Mouse (Mus musculus): ENCODE results near the gene Ccnd3. TPM values are rescaled to one million over a fixed set of nuclear protein-coding genes. Genes with fewer than 3 reads are reported as not detected.

The Ccnd3 gene
- polyA plus RNA-seq, 1 experiment from 2014 or later = 60.6 TPM

- no peak overlapping the region for H3K27ac ChIP-seq (ENCODE audit: low read depth, low read length)
- WGBS = 88% methylated on average over 13 of the region's 13 CpGs
- no peak for DNase-seq (ENCODE audit: low spot score)
Observed at GRCm38 (mm10) chr17:47600601-47601388, 95.9 kb downstream of the Ccnd3 start.

GRCm38 (mm10) chr17:47601389-47601755, 96.5 kb downstream of the Ccnd3 start:
- Histone ChIP-seq H3K9me3 (replicated peaks; ENCODE audit: control insufficient read depth, low read length) (no peaks in the 10 kb centered on the region), H3K4me3 (ENCODE audit: low read depth, low read length) (no peak overlapping the region), H3K4me1 (ENCODE audit: control insufficient read depth, insufficient read depth, low read length) (peaks cover 1% of the 10 kb centered on the region), H3K9ac (ENCODE audit: low read length) (no peak overlapping the region), H3K36me3 (ENCODE audit: control insufficient read depth, insufficient read depth, low read length) (peaks cover 70% of the 10 kb centered on the region), H3K27me3 (replicated peaks; ENCODE audit: control insufficient read depth, insufficient read depth, low read length) (no peaks in the 10 kb centered on the region), H3K27ac (ENCODE audit: low read depth, low read length) (no peak overlapping the region), H3K4me2 (ENCODE audit: low read length) (no peak overlapping the region)
- WGBS = 90% methylated on average over 10 of the region's 10 CpGs
- DNase-seq (ENCODE audit: low spot score) (no peak), ATAC-seq (no peak)

More at GRCm38 (mm10) chr17:47600601-47601388, 95.9 kb downstream of the Ccnd3 start:
- no peak for ATAC-seq
- Histone ChIP-seq H3K4me3 (ENCODE audit: low read depth, low read length) (no peak overlapping the region), H3K36me3 (ENCODE audit: control insufficient read depth, insufficient read depth, low read length) (peaks cover 68% of the 10 kb centered on the region), H3K4me1 (ENCODE audit: control insufficient read depth, insufficient read depth, low read length) (peaks cover 6% of the 10 kb centered on the region), H3K27me3 (replicated peaks; ENCODE audit: control insufficient read depth, insufficient read depth, low read length) (no peaks in the 10 kb centered on the region), H3K4me2 (ENCODE audit: low read length) (no peak overlapping the region), H3K9me3 (replicated peaks; ENCODE audit: control insufficient read depth, low read length) (no peaks in the 10 kb centered on the region), H3K9ac (ENCODE audit: low read length) (no peak overlapping the region)

GRCm38 (mm10) chr17:47602289-47602688, 97.4 kb downstream of the Ccnd3 start:
- H3K36me3 ChIP-seq (ENCODE audit: control insufficient read depth, insufficient read depth, low read length) = peaks cover 79% of the 10 kb centered on the region

GRCm38 (mm10) chr17:47606220-47606619, 101.4 kb downstream of the Ccnd3 start:
- H3K27ac ChIP-seq (ENCODE audit: low read depth, low read length) = no peak overlapping the region
- no peak overlapping the region for H3K4me2 ChIP-seq (ENCODE audit: low read length)
- no peak for DNase-seq (ENCODE audit: low spot score)
- H3K4me1 ChIP-seq (ENCODE audit: control insufficient read depth, insufficient read depth, low read length) = peaks cover 4% of the 10 kb centered on the region; the same call in 1 of the 2 replicates
- peaks cover 64% of the 10 kb centered on the region for H3K36me3 ChIP-seq (ENCODE audit: control insufficient read depth, insufficient read depth, low read length)
- no peaks in the 10 kb centered on the region for H3K9me3 ChIP-seq (replicated peaks; ENCODE audit: control insufficient read depth, low read length)
- no peak overlapping the region for H3K9ac ChIP-seq (ENCODE audit: low read length)
- no peak for ATAC-seq
- H3K4me3 ChIP-seq (ENCODE audit: low read depth, low read length) = no peak overlapping the region
- H3K27me3 ChIP-seq (replicated peaks; ENCODE audit: control insufficient read depth, insufficient read depth, low read length) = no peaks in the 10 kb centered on the region
- WGBS = 75% methylated on average over 5 of the region's 5 CpGs

More at GRCm38 (mm10) chr17:47602289-47602688, 97.4 kb downstream of the Ccnd3 start:
- H3K4me1 ChIP-seq (ENCODE audit: control insufficient read depth, insufficient read depth, low read length) = no peaks in the 10 kb centered on the region
- H3K4me2 ChIP-seq (ENCODE audit: low read length) = no peak overlapping the region
- H3K9ac ChIP-seq (ENCODE audit: low read length) = no peak overlapping the region
- no peaks in the 10 kb centered on the region for H3K9me3 ChIP-seq (replicated peaks; ENCODE audit: control insufficient read depth, low read length)
- DNase-seq (ENCODE audit: low spot score) = no peak
- H3K27me3 ChIP-seq (replicated peaks; ENCODE audit: control insufficient read depth, insufficient read depth, low read length) = no peaks in the 10 kb centered on the region
- ATAC-seq = no peak
- H3K27ac ChIP-seq (ENCODE audit: low read depth, low read length) = no peak overlapping the region
- no peak overlapping the region for H3K4me3 ChIP-seq (ENCODE audit: low read depth, low read length)
- WGBS = 91% methylated on average over 11 of the region's 11 CpGs

GRCm38 (mm10) chr17:47609182-47609581, 104.3 kb downstream of the Ccnd3 start:
- H3K36me3 ChIP-seq (ENCODE audit: control insufficient read depth, insufficient read depth, low read length) = peaks cover 43% of the 10 kb centered on the region
- DNase-seq (ENCODE audit: low spot score) = no peak
- no peak overlapping the region for H3K9ac ChIP-seq (ENCODE audit: low read length)
- H3K27ac ChIP-seq (ENCODE audit: low read depth, low read length) = no peak overlapping the region
- ATAC-seq = no peak
- WGBS = 96% methylated on average over 4 of the region's 4 CpGs
- peaks cover 12% of the 10 kb centered on the region for H3K4me1 ChIP-seq (ENCODE audit: control insufficient read depth, insufficient read depth, low read length)
- H3K4me2 ChIP-seq (ENCODE audit: low read length) = no peak overlapping the region
- no peaks in the 10 kb centered on the region for H3K27me3 ChIP-seq (replicated peaks; ENCODE audit: control insufficient read depth, insufficient read depth, low read length)
- no peak overlapping the region for H3K4me3 ChIP-seq (ENCODE audit: low read depth, low read length)
- H3K9me3 ChIP-seq (replicated peaks; ENCODE audit: control insufficient read depth, low read length) = no peaks in the 10 kb centered on the region

GRCm38 (mm10) chr17:47610849-47611660, 106.2 kb downstream of the Ccnd3 start, which contains the start of the genes Bysl, Med20 and Gm20517:
Gene Bysl, minus strand, starts transcription at chr17:47611492.
Gene Med20, plus strand, starts transcription at chr17:47611582.
Gene Gm20517, plus strand, starts transcription at chr17:47611589.
- peak within 1 kb of the TSS; percentile 62 for H3K4me3 ChIP-seq (ENCODE audit: low read depth, low read length)
- WGBS = under 1% methylated on average over 59 of the region's 59 CpGs
- H3K9ac ChIP-seq (ENCODE audit: low read length) = peak within 1 kb of the TSS; percentile 73

GRCm38 (mm10) chr17:47611661-47611982, 106.8 kb downstream of the Ccnd3 start:
- no peaks in the 10 kb centered on the region for H3K9me3 ChIP-seq (replicated peaks; ENCODE audit: control insufficient read depth, low read length)
- H3K4me1 ChIP-seq (ENCODE audit: control insufficient read depth, insufficient read depth, low read length) = peaks cover 12% of the 10 kb centered on the region
- DNase-seq (ENCODE audit: low spot score) (no peak), ATAC-seq (no peak)
- peak overlapping the region; percentile 73 for H3K9ac ChIP-seq (ENCODE audit: low read length)
- peak overlapping the region; percentile 62 for H3K4me3 ChIP-seq (ENCODE audit: low read depth, low read length)
- no peak overlapping the region for H3K27ac ChIP-seq (ENCODE audit: low read depth, low read length)
- H3K4me2 ChIP-seq (ENCODE audit: low read length) = peak overlapping the region; percentile 80
- peaks cover 38% of the 10 kb centered on the region for H3K36me3 ChIP-seq (ENCODE audit: control insufficient read depth, insufficient read depth, low read length)
- WGBS = under 1% methylated on average over 13 of the region's 13 CpGs
- H3K27me3 ChIP-seq (replicated peaks; ENCODE audit: control insufficient read depth, insufficient read depth, low read length) = no peaks in the 10 kb centered on the region

More at GRCm38 (mm10) chr17:47610849-47611660, 106.2 kb downstream of the Ccnd3 start, which contains the start of the genes Bysl, Med20 and Gm20517:
- H3K9me3 ChIP-seq (replicated peaks; ENCODE audit: control insufficient read depth, low read length) = no peaks in the 10 kb centered on the region
- H3K36me3 ChIP-seq (ENCODE audit: control insufficient read depth, insufficient read depth, low read length) = peaks cover 37% of the 10 kb centered on the region
- no peaks in the 10 kb centered on the region for H3K27me3 ChIP-seq (replicated peaks; ENCODE audit: control insufficient read depth, insufficient read depth, low read length)
- DNase-seq (ENCODE audit: low spot score) (peak; percentile 98), ATAC-seq (peak; percentile 98)
- H3K4me1 ChIP-seq (ENCODE audit: control insufficient read depth, insufficient read depth, low read length) = peaks cover 12% of the 10 kb centered on the region
- H3K27ac ChIP-seq (ENCODE audit: low read depth, low read length) = peak within 1 kb of the TSS; percentile 48; the same call in 1 of the 2 replicates
- peak within 1 kb of the TSS; percentile 80 for H3K4me2 ChIP-seq (ENCODE audit: low read length)

GRCm38 (mm10) chr17:47614018-47614417, 109.2 kb downstream of the Ccnd3 start:
- no peak for ATAC-seq
- 96% methylated on average over 1 of the region's 1 CpGs for WGBS
- Histone ChIP-seq H3K27ac (ENCODE audit: low read depth, low read length) (no peak overlapping the region), H3K4me3 (ENCODE audit: low read depth, low read length) (no peak overlapping the region), H3K4me1 (ENCODE audit: control insufficient read depth, insufficient read depth, low read length) (peaks cover 12% of the 10 kb centered on the region), H3K9ac (ENCODE audit: low read length) (no peak overlapping the region), H3K27me3 (replicated peaks; ENCODE audit: control insufficient read depth, insufficient read depth, low read length) (no peaks in the 10 kb centered on the region), H3K36me3 (ENCODE audit: control insufficient read depth, insufficient read depth, low read length) (peaks cover 36% of the 10 kb centered on the region), H3K4me2 (ENCODE audit: low read length) (no peak overlapping the region), H3K9me3 (replicated peaks; ENCODE audit: control insufficient read depth, low read length) (no peaks in the 10 kb centered on the region)
- DNase-seq (ENCODE audit: low spot score) = no peak
